Mouse (Mus musculus) neutrophil, adult 59 days (primary cell): ENCODE results near the gene Ahcyl1. TPM values are rescaled to one million over a fixed set of nuclear protein-coding genes. Genes with fewer than 3 reads are reported as not detected.

Source experiments
- total RNA-seq, 2 experiments: library from RNA; stranded (reverse); gene quantifications; 1 replicate in 1 of 2; 2 replicates in 1 of 2; pipeline ENCODE4 v1.2.4; 2023

Ahcyl1 gene
- 10 to 100 TPM; 37.3 to 44.8 TPM for total RNA-seq

GRCm38 (mm10) chr3:107695948-107696881, at the start of gene Ahcyl1:
Gene Ahcyl1, minus strand, starts transcription at chr3:107696560.

GRCm38 (mm10) chr3:107631523-107631958, 64.8 kb downstream of the Ahcyl1 start, which contains the start of gene Strip1:
Gene Strip1, minus strand, starts transcription at chr3:107631694.

GRCm38 (mm10) chr3:107630682-107631522, 65.5 kb downstream of the Ahcyl1 start, which contains the start of gene Gm10961:
Gene Gm10961, plus strand, starts transcription at chr3:107631322.

Other genes starting within 250 kb of the Ahcyl1 start
- not detected for gene Kcnc4, start 237.0 kb downstream of the Ahcyl1 start, total RNA-seq
- not detected for gene Slc6a17, start 178.5 kb downstream of the Ahcyl1 start, total RNA-seq
- gene Ubl4b, start 141.5 kb downstream of the Ahcyl1 start, total RNA-seq, result not detected
- gene Alx3, start 101.5 kb downstream of the Ahcyl1 start, total RNA-seq, result not detected
- gene Gm10961, start 65.2 kb downstream of the Ahcyl1 start, total RNA-seq, result not detected
- 10 to 100 TPM; 41.5 to 42.1 TPM for gene Strip1, start 64.9 kb downstream of the Ahcyl1 start, total RNA-seq
- 10 to 100 TPM; 34.4 to 38.2 TPM for gene Csf1, start 63.9 kb upstream of the Ahcyl1 start, total RNA-seq
- not detected for gene Eps8l3, start 180.7 kb upstream of the Ahcyl1 start, total RNA-seq
- 1 to 10 TPM; 2.1 to 6.6 TPM for gene Gstm5, start 199.3 kb upstream of the Ahcyl1 start, total RNA-seq
- 1 to 10 TPM in 1 of 2 experiments, under 1 TPM in 1; 0.64 to 1.3 TPM for gene Gstm7, start 235.3 kb upstream of the Ahcyl1 start, total RNA-seq
- gene Gstm6, start 247.2 kb upstream of the Ahcyl1 start, total RNA-seq, result not detected